Mouse (Mus musculus) limb, embryonic 15.5 days (tissue): ENCODE results near the gene Olfr1290. TPM values are rescaled to one million over a fixed set of nuclear protein-coding genes. Genes with fewer than 3 reads are reported as not detected.

ENCODE experiments used
- ATAC-seq: fragments of 200-750 bp; cut with Nextera tagmentation; 2 replicates; pipeline ENCODE4 v1.8.0; 2017; ENCODE audit warnings: low read depth, moderate TSS enrichment; ENCODE audit not compliant: insufficient number of reproducible peaks, low FRiP score, low TSS enrichment
- H3K27ac ChIP-seq: fragments of 300-500 bp; sonication (generic); 2 replicates; pipeline ENCODE4 v1.5.1; 2015; ENCODE audit warnings: moderate library complexity, mild to moderate bottlenecking, inconsistent platforms
- H3K27me3 ChIP-seq: fragments of 300-500 bp; sonication (generic); 2 replicates; pipeline ENCODE4 v1.6.1; 2015; ENCODE audit warnings: inconsistent platforms
- H3K36me3 ChIP-seq: fragments of 300-500 bp; sonication (generic); 2 replicates; pipeline ENCODE4 v1.6.1; 2015; ENCODE audit warnings: inconsistent platforms
- H3K4me1 ChIP-seq: fragments of 300-500 bp; sonication (generic); 2 replicates; pipeline ENCODE4 v1.6.1; 2015; ENCODE audit warnings: inconsistent platforms
- H3K4me2 ChIP-seq: fragments of 300-500 bp; sonication (generic); 2 replicates; pipeline ENCODE4 v1.6.1; 2015; ENCODE audit warnings: mild to moderate bottlenecking, inconsistent platforms
- H3K4me3 ChIP-seq: fragments of 300-500 bp; sonication (generic); 2 replicates; pipeline ENCODE4 v1.5.1; 2015; ENCODE audit warnings: mild to moderate bottlenecking, inconsistent platforms
- H3K9ac ChIP-seq: fragments of 300-500 bp; sonication (generic); 2 replicates; pipeline ENCODE4 v1.6.1; 2015; ENCODE audit warnings: inconsistent platforms
- H3K9me3 ChIP-seq: fragments of 300-500 bp; sonication (generic); 2 replicates; pipeline ENCODE4 v1.6.1; 2016; ENCODE audit warnings: inconsistent platforms
- WGBS: fragments of 180-500 bp; shearing (Covaris S2); methylation state at CpG from one replicate; pipeline ENCODE4 v1.1.7; 2015; 5-methylcytosine and 5-hydroxymethylcytosine counted together
- polyA plus RNA-seq: library from polyadenylated mRNA; unstranded; fragments of >200 nt; fragmentation: Nextera tagmentation; extraction: Ambion mirVana; gene quantifications from 2 replicates; pipeline ENCODE4 v1.2.1, GENCODE M21; 2015

The Olfr1290 gene
- polyA plus RNA-seq, result not detected in 2 replicates

DNA sequence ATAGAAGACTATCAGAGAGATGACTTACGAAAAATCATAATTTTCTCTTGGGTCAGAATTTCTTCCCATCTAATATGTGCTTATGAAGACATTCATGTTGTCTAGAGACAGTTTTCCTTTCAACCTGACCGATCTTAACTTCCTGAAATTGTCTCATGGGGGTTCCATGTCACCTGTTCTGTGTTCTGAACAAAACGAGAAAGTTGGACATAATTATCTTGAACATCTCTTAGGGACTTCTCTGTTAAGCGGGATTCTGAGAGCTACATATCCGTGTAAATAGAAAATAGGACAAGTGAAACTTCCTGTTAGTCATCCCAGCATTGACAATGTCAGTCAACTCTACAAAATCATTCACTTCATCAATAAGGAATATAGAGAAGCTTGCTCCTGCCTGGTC lies at the start of gene Olfr1290:
Gene Olfr1290, minus strand, starts transcription at position 101 of the 400 bp plus-strand sequence.
- H3K9ac ChIP-seq, result no peak within 1 kb of the TSS
- no peak for ATAC-seq
- H3K36me3 ChIP-seq, result no peaks in the 10 kb centered on the region
- H3K9me3 ChIP-seq, result no peaks in the 10 kb centered on the region
- H3K4me3 ChIP-seq, result no peak within 1 kb of the TSS
- H3K4me1 ChIP-seq, result no peaks in the 10 kb centered on the region
- H3K27ac ChIP-seq, result no peak within 1 kb of the TSS
- H3K27me3 ChIP-seq, result no peaks in the 10 kb centered on the region
- no peak within 1 kb of the TSS for H3K4me2 ChIP-seq
- WGBS, result 75% methylated on average over 5 of the region's 5 CpGs

DNA sequence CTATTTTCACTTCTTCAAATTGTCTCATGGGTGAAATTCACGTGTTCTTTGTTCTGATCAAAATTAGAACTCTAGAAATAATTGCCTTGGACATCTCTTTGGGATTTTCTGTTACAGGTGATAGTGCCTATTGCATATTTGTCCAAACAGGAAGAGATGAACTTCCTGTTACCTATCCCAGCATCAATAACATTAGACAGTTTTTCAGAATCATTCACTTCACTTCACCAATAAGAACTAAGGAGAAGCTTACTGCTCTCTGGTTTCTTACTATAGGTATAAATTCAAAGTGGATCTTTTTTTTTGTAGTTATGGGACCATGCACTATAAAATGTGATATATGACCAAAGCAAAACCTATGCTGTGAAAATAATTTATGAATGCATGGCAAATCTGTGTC lies 46.6 kb upstream of the Olfr1290 start, which contains the start of gene Olfr1294:
Gene Olfr1294, minus strand, starts transcription at position 101 of the 400 bp plus-strand sequence.
- H3K9me3 ChIP-seq, result no peaks in the 10 kb centered on the region
- H3K27me3 ChIP-seq, result no peaks in the 10 kb centered on the region
- H3K4me2 ChIP-seq, result no peak within 1 kb of the TSS
- H3K4me1 ChIP-seq, result no peaks in the 10 kb centered on the region
- no peak within 1 kb of the TSS for H3K4me3 ChIP-seq
- H3K9ac ChIP-seq, result no peak within 1 kb of the TSS
- ATAC-seq, result no peak
- no peak within 1 kb of the TSS for H3K27ac ChIP-seq
- 44% methylated on average over 1 of the region's 1 CpGs for WGBS
- H3K36me3 ChIP-seq, result no peaks in the 10 kb centered on the region

- 87% methylated on average over 1 of the region's 1 CpGs for WGBS
- H3K36me3 ChIP-seq, result no peaks in the 10 kb centered on the region
- ATAC-seq, result no peak
- 0 out of 2 replicates have a peak, but pooled peaks cover 2% of the 10 kb centered on the region for H3K9me3 ChIP-seq
- no peaks in the 10 kb centered on the region for H3K4me1 ChIP-seq
- H3K27ac ChIP-seq, result no peak within 1 kb of the TSS
- no peaks in the 10 kb centered on the region for H3K27me3 ChIP-seq
- H3K4me2 ChIP-seq, result no peak within 1 kb of the TSS
- H3K4me3 ChIP-seq, result no peak within 1 kb of the TSS
- no peak within 1 kb of the TSS for H3K9ac ChIP-seq
Measured at GRCm38 (mm10) chr2:111524903-111525302, 31.3 kb upstream of the Olfr1290 start, which contains the start of gene Olfr1293-ps. Olfr1293-ps (plus strand) TSS chr2:111525203.

DNA sequence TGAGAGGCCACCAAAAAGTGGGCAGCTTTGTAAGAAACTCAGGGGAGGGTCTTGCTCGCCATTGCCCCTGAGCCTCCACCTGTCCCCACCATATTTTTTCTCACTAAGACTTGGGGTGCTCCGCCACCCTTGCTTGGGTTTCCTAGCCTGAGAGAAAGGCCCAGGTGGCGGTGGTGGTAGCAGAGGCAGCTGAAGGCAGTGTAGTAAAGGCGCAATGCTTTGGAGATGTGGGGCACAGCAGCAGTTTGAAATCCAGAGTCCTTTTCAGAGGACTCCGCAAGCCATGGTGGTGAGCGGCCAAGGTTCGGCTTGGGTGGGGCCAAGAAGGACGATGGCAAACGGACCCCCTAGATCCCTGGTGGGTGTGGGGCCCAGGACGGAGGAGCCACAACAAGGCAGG lies 23.8 kb upstream of the Olfr1290 start:
- 83% methylated on average over 10 of the region's 10 CpGs for WGBS
- no peak for ATAC-seq
- Histone ChIP-seq H3K4me1 (no peaks in the 10 kb centered on the region), H3K4me3 (no peak overlapping the region), H3K9ac (no peak overlapping the region), H3K4me2 (no peak overlapping the region), H3K27me3 (no peaks in the 10 kb centered on the region), H3K27ac (no peak overlapping the region), H3K36me3 (no peaks in the 10 kb centered on the region), H3K9me3 (0 out of 2 replicates have a peak, but pooled peaks cover 2% of the 10 kb centered on the region)

GRCm38 (mm10) chr2:111496880-111497279 lies 3.3 kb upstream of the Olfr1290 start, which contains the start of gene Olfr1291-ps1:
Olfr1291-ps1 (plus strand) TSS chr2:111497180.
- WGBS, result 81% methylated on average over 3 of the region's 3 CpGs
- no peak within 1 kb of the TSS for H3K27ac ChIP-seq
- H3K9ac ChIP-seq, result no peak within 1 kb of the TSS
- H3K4me1 ChIP-seq, result no peaks in the 10 kb centered on the region
- H3K27me3 ChIP-seq, result no peaks in the 10 kb centered on the region
- H3K4me3 ChIP-seq, result no peak within 1 kb of the TSS
- no peak for ATAC-seq
- H3K36me3 ChIP-seq, result no peaks in the 10 kb centered on the region
- no peak within 1 kb of the TSS for H3K4me2 ChIP-seq
- no peaks in the 10 kb centered on the region for H3K9me3 ChIP-seq

GRCm38 (mm10) chr2:111480519-111480918 lies 13.1 kb downstream of the Olfr1290 start, which contains the start of gene Olfr1289:
Olfr1289 (plus strand) TSS chr2:111480819.
- 69% methylated on average over 1 of the region's 1 CpGs for WGBS
- Histone ChIP-seq H3K36me3 (no peaks in the 10 kb centered on the region), H3K27me3 (no peaks in the 10 kb centered on the region), H3K4me2 (no peak within 1 kb of the TSS), H3K9ac (no peak within 1 kb of the TSS), H3K4me1 (no peaks in the 10 kb centered on the region), H3K9me3 (no peaks in the 10 kb centered on the region), H3K27ac (no peak within 1 kb of the TSS), H3K4me3 (no peak within 1 kb of the TSS)
- ATAC-seq, result no peak

DNA sequence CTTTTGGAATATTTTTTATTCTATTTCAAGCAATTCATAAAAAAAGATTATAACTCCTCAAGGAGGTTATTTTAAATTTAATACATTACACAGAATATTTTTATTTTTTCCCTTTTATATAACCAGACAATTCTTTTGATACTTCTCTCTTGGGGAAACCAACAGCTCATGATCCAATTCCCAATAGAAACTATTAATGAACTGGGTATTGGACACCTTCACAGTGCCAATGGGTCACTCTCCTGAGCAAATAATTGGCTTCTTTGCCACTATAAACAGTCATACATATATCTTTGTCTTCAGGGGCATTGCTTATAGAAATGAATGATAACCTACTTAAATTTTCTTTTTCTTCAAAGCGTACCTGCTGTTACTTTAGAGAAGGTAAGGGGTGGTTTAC lies 19.8 kb downstream of the Olfr1290 start, which contains the start of gene Olfr1288:
Gene Olfr1288, plus strand, starts transcription at position 301 of the 400 bp plus-strand sequence.
- Histone ChIP-seq H3K27ac (no peak within 1 kb of the TSS), H3K9me3 (no peaks in the 10 kb centered on the region), H3K4me3 (no peak within 1 kb of the TSS), H3K9ac (no peak within 1 kb of the TSS), H3K27me3 (no peaks in the 10 kb centered on the region), H3K4me1 (no peaks in the 10 kb centered on the region), H3K36me3 (no peaks in the 10 kb centered on the region), H3K4me2 (no peak within 1 kb of the TSS)
- ATAC-seq, result no peak
- 92% methylated on average over 1 of the region's 1 CpGs for WGBS

GRCm38 (mm10) chr2:111448842-111449241 lies 44.8 kb downstream of the Olfr1290 start, which contains the start of gene Olfr1287:
Olfr1287 (plus strand) TSS chr2:111449142.
- no peak within 1 kb of the TSS for H3K9ac ChIP-seq
- no peaks in the 10 kb centered on the region for H3K9me3 ChIP-seq
- no peak within 1 kb of the TSS for H3K4me3 ChIP-seq
- H3K27ac ChIP-seq, result no peak within 1 kb of the TSS
- no peaks in the 10 kb centered on the region for H3K4me1 ChIP-seq
- H3K4me2 ChIP-seq, result no peak within 1 kb of the TSS
- WGBS, result 67% methylated on average over 1 of the region's 1 CpGs
- H3K36me3 ChIP-seq, result no peaks in the 10 kb centered on the region
- H3K27me3 ChIP-seq, result no peaks in the 10 kb centered on the region
- no peak for ATAC-seq

Other genes with a start within 250 kb of the Olfr1290 start
- gene Olfr1276, start 239.3 kb downstream of the Olfr1290 start, polyA plus RNA-seq, result not detected in 2 replicates
- gene Olfr1277, start 219.7 kb downstream of the Olfr1290 start, polyA plus RNA-seq, result not detected in 2 replicates
- not detected in 2 replicates for gene Olfr1278, start 203.7 kb downstream of the Olfr1290 start, polyA plus RNA-seq
- gene Olfr1279, start 193.2 kb downstream of the Olfr1290 start, polyA plus RNA-seq, result not detected in 2 replicates
- not detected in 2 replicates for gene Olfr1280, start 179.8 kb downstream of the Olfr1290 start, polyA plus RNA-seq
- not detected in 2 replicates for gene Olfr1281, start 167.3 kb downstream of the Olfr1290 start, polyA plus RNA-seq
- not detected in 2 replicates for gene Olfr1282, start 157.8 kb downstream of the Olfr1290 start, polyA plus RNA-seq
- not detected in 2 replicates for gene Olfr1283, start 127.0 kb downstream of the Olfr1290 start, polyA plus RNA-seq
- not detected in 2 replicates for gene Olfr1284, start 118.3 kb downstream of the Olfr1290 start, polyA plus RNA-seq
- gene Olfr1286, start 70.7 kb downstream of the Olfr1290 start, polyA plus RNA-seq, result not detected in 2 replicates
- not detected in 2 replicates for gene Olfr1287, start 44.7 kb downstream of the Olfr1290 start, polyA plus RNA-seq
- gene Olfr1288, start 19.7 kb downstream of the Olfr1290 start, polyA plus RNA-seq, result not detected in 2 replicates
- not detected in 2 replicates for gene Olfr1289, start 13.0 kb downstream of the Olfr1290 start, polyA plus RNA-seq
- gene Olfr1291-ps1, start 3.4 kb upstream of the Olfr1290 start, polyA plus RNA-seq, result not detected in 2 replicates
- not detected in 2 replicates for gene Olfr1293-ps, start 31.4 kb upstream of the Olfr1290 start, polyA plus RNA-seq
- gene Olfr1294, start 46.5 kb upstream of the Olfr1290 start, polyA plus RNA-seq, result not detected in 2 replicates
- gene Olfr1295, start 75.9 kb upstream of the Olfr1290 start, polyA plus RNA-seq, result not detected in 2 replicates
- gene Olfr1297, start 132.7 kb upstream of the Olfr1290 start, polyA plus RNA-seq, result not detected in 2 replicates
- gene Olfr1298, start 155.4 kb upstream of the Olfr1290 start, polyA plus RNA-seq, result not detected in 2 replicates
- gene Olfr1299, start 167.6 kb upstream of the Olfr1290 start, polyA plus RNA-seq, result not detected in 2 replicates